Mouse (Mus musculus) granulocyte monocyte progenitor cell, adult 5-6 weeks (primary cell): ENCODE measurements around the gene Slc16a6. TPM values are rescaled to one million over a fixed set of nuclear protein-coding genes. Genes with fewer than 3 reads are reported as not detected.
A peak's percentile ranks its signal among the peaks of the same experiment; 100 is the strongest.
"Not testable (repeated sequence)": the region's sequence is repeated elsewhere in the genome, so short reads cannot be mapped to it uniquely, and the experiment has no call there.

Experiments
- ATAC-seq: replicated peaks from 2 replicates; pipeline ENCODE4 v1.8.0; 2016; ENCODE audit warnings: mild to moderate bottlenecking, moderate TSS enrichment, inconsistent platforms; ENCODE audit not compliant: poor library complexity, severe bottlenecking
- total RNA-seq, 2 experiments: library from RNA; stranded (forward) in 1 of 2; stranded (reverse) in 1 of 2; fragments of 200-712, 200-1000 nt in 1 of 2; fragments of >200 nt in 1 of 2; fragmentation: Nextera tagmentation in 1 of 2; gene quantifications; 2 replicates each; pipeline ENCODE4 v1.2.3; 2014 to 2017

The Slc16a6 gene
- total RNA-seq (2014; fragmentation: Nextera tagmentation), result 41.4 and 42.6 TPM in 2 replicates
- total RNA-seq (2017), result 14.9 and 16.6 TPM in 2 replicates

- ATAC-seq, result peak; percentile 75
Measured at GRCm38 (mm10) chr11:109473171-109474085, at the start of gene Slc16a6, which contains the start of gene Arsg. Gene Slc16a6, minus strand, starts transcription at chr11:109473598. Gene Arsg, plus strand, starts transcription at chr11:109473374.

GRCm38 (mm10) chr11:109520958-109521357, 47.6 kb upstream of the Slc16a6 start:
- ATAC-seq, result no peak

- no peak for ATAC-seq
Measured at GRCm38 (mm10) chr11:109517816-109518215, 44.4 kb upstream of the Slc16a6 start.

GRCm38 (mm10) chr11:109517330-109517729, 43.9 kb upstream of the Slc16a6 start:
- no peak for ATAC-seq

- no peak for ATAC-seq
Measured at GRCm38 (mm10) chr11:109514064-109514612, 40.7 kb upstream of the Slc16a6 start.

GRCm38 (mm10) chr11:109512995-109513675, 39.7 kb upstream of the Slc16a6 start:
- ATAC-seq, result no peak

GRCm38 (mm10) chr11:109507068-109507467, 33.7 kb upstream of the Slc16a6 start:
- ATAC-seq, result no peak

GRCm38 (mm10) chr11:109505823-109506222, 32.4 kb upstream of the Slc16a6 start:
- no peak for ATAC-seq

- no peak for ATAC-seq
Measured at GRCm38 (mm10) chr11:109504977-109505376, 31.6 kb upstream of the Slc16a6 start.

- ATAC-seq, result no peak
Measured at GRCm38 (mm10) chr11:109500206-109500605, 26.8 kb upstream of the Slc16a6 start.

- no peak for ATAC-seq
Measured at GRCm38 (mm10) chr11:109497990-109498389, 24.6 kb upstream of the Slc16a6 start.

- peak; percentile 26 for ATAC-seq
Measured at GRCm38 (mm10) chr11:109496996-109497714, 23.8 kb upstream of the Slc16a6 start.

- ATAC-seq, result no peak
Measured at GRCm38 (mm10) chr11:109496475-109496993, 23.1 kb upstream of the Slc16a6 start.

- peak; percentile 67 for ATAC-seq
Measured at GRCm38 (mm10) chr11:109495771-109496474, 22.5 kb upstream of the Slc16a6 start.

- ATAC-seq, result no peak
Measured at GRCm38 (mm10) chr11:109494890-109495770, 21.7 kb upstream of the Slc16a6 start.

GRCm38 (mm10) chr11:109492847-109493464, 19.6 kb upstream of the Slc16a6 start:
- not testable (repeated sequence) for ATAC-seq

- ATAC-seq, result no peak
Measured at GRCm38 (mm10) chr11:109491844-109492243, 18.4 kb upstream of the Slc16a6 start.

GRCm38 (mm10) chr11:109489763-109490162, 16.4 kb upstream of the Slc16a6 start:
- no peak for ATAC-seq
